Mouse (Mus musculus): ENCODE measurements around the gene Fam19a5. TPM values are rescaled to one million over a fixed set of nuclear protein-coding genes. Genes with fewer than 3 reads are reported as not detected.

Gene Fam19a5
- polyA plus RNA-seq, 1 experiment: 98.1 TPM

DNA sequence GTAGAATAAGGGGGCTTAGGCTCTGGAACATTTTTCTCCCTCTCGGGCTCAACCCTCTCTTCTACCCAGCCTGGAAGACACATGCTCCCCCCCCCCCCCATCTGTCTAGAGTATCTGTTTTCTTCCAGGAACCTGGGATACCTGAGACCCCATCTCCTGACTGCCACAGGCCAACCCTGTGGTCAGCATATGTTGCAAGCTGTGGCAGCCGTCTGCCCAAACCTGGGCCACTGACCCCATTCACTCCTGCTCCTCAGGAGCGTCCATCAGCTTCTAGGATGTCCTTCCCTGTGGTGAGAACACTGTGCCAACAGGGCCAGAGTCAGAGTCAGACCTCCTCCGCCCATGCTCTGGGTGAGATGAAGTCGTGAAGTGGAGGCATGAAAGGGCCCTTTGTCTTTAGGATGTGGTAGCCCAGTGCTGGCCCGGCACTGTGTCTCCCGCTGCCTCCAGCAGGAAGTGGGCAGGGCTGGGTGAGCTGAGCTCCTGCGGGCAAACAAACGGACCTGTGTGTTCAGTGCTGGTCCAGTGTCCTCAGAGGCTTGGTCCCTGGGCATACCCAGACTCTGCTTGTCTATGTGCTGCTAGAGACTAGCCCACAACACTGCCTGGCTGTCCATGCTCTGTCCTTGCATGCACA lies 171.1 kb downstream of the Fam19a5 start:
- DNase-seq (ENCODE audit: extremely low spot score in 1 of 2, low spot score in 1 of 2): peak; percentile 37 to 57

DNA sequence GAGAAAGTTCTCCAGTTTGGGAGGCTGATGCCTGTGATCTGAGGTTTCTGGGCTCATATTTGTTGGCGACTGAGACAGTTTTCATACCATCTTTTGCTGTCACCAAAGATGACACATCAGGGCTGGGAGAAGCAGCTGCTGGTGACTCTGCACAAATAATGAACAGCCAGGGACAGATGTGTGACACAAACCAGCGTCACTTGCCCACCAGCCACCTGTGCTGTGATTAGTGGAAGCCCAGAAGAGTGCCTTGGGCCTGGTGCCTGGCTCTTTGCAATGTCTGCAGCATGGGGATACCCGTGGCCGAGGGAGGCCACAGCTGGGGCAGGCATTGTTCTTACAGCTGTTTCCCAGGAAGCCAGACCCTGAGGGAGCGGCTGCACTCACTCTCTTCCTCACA lies 173.0 kb downstream of the Fam19a5 start:
- DNase-seq (ENCODE audit: extremely low spot score in 1 of 2, low spot score in 1 of 2): no peak

DNA sequence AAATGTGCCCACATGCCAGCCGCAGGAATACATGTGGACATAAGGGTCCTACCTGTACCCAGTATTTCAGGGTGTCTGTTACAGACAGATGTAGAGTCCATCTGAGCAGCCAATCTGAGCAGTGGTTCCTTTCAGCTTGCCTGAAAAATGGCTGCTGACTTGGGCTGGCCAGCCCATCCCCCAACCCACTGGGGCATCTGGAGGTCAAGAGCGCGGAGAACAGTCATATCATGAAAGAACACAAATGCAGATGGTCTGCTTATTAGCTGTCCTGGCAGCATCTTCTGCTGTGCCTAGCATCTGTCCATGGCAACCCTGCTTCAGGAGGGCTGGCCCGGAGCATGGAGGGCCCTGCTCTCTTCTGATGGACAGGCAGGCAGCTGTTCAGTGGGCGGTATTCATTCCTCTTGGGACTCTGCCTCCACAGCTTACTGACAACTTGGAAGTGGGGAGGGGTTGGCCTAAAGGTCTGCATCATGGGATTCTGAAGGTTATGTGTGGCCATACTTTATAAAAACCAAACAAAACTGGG lies 179.4 kb downstream of the Fam19a5 start:
- no peak for DNase-seq (ENCODE audit: extremely low spot score in 1 of 2, low spot score in 1 of 2)

DNA sequence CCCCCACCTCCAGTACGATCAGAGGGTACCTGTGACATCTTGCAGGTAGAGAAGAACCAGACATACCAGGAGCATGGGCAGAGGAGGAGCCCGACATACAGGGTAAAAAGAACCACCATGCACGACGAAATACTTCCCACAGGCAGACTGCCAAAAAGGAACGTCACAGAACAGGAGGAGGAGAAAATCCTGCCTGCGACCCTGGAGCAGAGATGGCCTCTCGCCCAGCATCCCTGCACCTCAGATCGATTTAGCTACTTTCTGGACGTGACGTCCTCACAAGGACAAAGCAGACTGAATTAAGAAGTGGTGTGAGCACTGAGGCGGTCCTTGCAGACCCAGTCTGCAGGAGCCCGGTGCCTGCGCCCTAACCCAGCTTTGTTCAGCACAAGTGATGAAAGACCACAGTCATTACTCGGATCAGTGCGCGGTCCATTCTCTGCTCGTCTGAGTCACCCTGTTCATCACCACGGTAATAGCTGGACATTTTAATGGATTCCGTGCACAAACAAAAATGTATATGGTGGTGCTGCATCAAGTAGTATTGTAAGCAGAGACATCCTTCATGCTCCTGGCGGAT lies 182.6 kb downstream of the Fam19a5 start:
- DNase-seq (ENCODE audit: extremely low spot score in 1 of 2, low spot score in 1 of 2): no peak

DNA sequence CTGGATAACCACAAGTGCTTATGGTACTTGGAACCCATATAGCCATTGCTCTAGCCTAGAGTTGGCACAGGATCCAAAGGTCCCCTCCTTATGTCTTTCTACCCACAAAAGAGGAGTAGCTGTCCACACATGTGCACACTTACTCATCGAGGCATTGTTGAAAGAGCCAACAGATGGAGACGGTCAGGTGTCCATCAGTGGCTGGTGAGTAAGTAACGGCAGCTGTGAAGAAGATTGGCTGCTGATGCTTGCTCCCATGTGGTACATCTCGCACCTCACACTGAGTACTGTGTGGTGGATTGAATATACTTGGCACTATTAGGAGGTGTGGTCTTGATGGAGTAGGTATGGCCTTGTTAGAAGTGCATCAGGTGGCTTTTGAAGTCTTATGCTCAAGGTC lies 192.2 kb downstream of the Fam19a5 start:
- no peak for DNase-seq (ENCODE audit: extremely low spot score in 1 of 2, low spot score in 1 of 2)

DNA sequence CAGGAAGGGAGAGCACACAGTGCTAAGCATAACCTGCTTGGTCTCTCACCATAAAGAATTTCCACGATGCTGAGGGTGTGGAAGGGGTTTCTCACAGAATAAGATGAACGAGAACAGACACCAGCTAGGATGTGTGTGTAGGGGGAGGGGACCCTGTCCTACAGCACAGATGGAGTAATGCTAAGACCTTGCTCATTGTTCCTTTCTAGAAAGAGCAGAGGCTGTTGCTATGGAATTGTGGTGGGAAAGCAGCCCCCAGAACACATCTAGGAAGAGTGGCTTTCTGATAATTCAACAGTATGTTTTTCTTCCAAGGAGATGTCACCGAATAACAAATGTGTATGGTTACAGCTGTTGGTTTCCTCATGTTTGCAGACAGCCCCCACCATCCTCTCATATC lies 211.4 kb downstream of the Fam19a5 start:
- DNase-seq (ENCODE audit: extremely low spot score in 1 of 2, low spot score in 1 of 2): peak in 1 of 2 experiments; percentile 15

DNA sequence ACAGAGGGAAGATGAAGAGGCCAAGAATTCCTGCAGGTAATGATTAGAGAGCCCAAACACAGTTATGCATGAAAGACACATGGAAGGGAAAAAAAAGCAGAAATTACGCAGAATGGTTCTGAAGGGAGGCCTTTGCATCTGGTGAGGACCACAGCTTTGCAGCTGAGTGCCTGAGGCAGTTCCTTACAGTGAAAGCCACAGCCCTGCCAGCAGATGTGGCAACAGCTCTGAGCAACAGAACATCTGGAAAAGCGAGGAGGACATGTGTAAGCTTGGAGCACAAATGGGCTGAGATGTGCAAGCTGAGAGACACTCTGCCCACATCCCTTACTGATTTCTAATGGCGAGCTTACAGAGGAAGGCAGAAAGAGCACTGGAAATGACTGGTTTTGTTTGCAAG lies 221.8 kb downstream of the Fam19a5 start:
- no peak for DNase-seq (ENCODE audit: extremely low spot score in 1 of 2, low spot score in 1 of 2)

DNA sequence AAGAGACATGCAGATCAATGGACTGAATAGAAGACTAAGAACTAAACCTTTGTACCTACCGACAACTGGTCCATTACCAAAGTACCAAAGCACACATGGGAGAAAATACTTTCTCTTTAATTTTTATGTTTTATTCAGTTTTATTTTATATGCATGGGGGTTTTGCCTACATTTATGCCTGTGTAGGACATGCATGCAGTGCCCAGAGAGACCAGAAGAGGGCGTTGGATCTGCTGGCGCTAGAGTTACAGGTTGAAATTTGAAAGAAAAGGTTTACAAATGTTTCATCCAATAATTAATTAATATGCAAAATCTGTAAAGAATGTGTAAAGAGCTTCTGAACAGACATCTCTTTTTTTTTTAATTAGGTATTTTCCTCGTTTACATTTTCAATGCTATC lies 229.9 kb downstream of the Fam19a5 start:
- no peak for DNase-seq (ENCODE audit: extremely low spot score in 1 of 2, low spot score in 1 of 2)

DNA sequence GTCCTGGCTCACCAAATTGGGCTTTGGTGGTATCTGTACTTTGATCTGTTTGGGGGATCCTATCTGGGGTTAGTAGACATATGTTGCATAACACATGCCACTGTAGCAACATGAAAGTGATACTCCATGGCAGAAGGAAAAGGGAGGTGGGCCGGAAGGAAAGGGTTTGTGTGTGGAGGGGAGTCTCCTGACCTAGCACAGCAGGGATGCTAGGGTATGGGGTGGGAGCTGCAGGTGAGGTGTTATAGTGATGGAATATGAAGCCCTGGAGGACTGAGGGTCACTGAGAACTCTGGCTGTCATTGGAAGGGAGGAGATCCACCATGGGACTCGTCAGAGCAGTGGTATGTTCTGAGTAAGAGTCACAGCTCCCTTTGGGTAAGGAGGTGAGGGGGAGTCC lies 239.2 kb downstream of the Fam19a5 start:
- DNase-seq (ENCODE audit: extremely low spot score in 1 of 2, low spot score in 1 of 2): no peak

DNA sequence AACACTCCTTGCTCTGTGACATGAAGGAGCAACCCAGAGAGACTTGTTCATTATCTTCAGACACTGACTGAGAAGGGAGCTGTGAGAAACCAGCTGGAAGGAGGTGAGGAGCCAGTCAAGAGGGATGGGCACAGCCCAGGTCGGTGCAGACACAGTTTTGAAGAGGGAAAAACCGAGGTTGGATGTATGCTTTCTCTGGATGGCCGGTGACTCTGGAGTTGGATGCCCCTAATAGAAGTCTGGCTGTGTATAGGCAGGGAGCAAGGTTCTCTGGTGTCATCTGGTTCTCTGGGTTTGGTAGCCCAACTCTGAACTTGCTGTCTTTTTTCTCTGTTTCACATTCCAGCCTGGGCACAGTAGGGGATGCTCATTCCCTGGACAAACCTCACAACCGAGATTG lies 245.6 kb downstream of the Fam19a5 start:
- no peak for DNase-seq (ENCODE audit: extremely low spot score in 1 of 2, low spot score in 1 of 2)

DNA sequence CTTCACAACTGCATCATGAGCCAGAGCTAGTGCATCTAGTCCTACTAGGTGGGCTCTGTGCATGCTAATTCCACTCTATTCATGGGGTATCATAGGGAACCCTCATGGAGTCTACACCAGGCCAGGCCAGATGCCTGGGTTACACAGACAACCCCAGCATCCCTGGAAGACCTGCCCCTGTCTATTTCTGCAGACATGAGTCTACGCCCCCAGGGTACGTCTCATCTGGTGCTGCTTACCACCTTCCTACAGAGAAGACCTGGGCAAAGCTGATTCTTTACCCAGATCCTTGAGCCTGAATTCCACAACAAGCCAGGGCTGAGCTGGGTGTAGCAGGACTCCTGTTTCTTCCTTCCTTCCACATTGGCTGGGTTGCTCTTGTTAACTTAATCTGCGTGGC lies 249.6 kb downstream of the Fam19a5 start:
- DNase-seq (ENCODE audit: extremely low spot score in 1 of 2, low spot score in 1 of 2): no peak

DNA sequence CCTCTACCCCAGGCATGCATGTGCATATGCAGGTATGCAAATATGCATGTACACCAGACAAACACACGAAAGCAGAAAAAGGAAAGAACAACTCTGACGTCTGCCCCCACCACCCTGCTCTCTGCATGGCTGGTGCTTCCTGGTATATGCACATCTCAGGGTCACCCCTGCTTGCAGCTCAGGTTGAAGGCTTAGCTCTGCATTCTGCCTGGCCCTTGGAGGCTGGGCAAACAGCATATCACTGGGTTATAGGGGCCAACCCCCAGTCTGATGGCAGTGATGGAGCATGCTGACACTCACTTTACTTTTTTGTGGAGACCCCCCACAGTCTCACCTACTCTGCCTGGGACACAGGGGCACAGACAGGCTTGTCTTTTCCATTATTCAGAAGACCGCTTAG lies 252.5 kb downstream of the Fam19a5 start:
- no peak for DNase-seq (ENCODE audit: extremely low spot score in 1 of 2, low spot score in 1 of 2)

Measured in frontal cortex, adult 2 months (tissue).